Mouse (Mus musculus) C2C12 (cell line): ENCODE measurements at regions not wholly inside any gene's neighbourhood (a gene's known extent, or its start where the extent isn't known, plus 50 kb on each side); places are given as distances from the start of the nearest gene placed in this dataset.

Source experiments
- H3K27me3 ChIP-seq: one replicate; pipeline ENCODE4 v1.6.1; 2011; ENCODE audit not compliant: control insufficient read depth, insufficient read depth, insufficient read length
- H3K36me3 ChIP-seq: one replicate; pipeline ENCODE4 v1.6.1; 2011; ENCODE audit not compliant: control insufficient read depth, insufficient read depth
- H3K4me3 ChIP-seq: one replicate; pipeline ENCODE4 v1.5.1; 2011; ENCODE audit warnings: mild to moderate bottlenecking, control low read depth; ENCODE audit not compliant: poor library complexity, insufficient read depth, severe bottlenecking
- H3K79me2 ChIP-seq: one replicate; pipeline ENCODE4 v1.6.1; 2011; ENCODE audit not compliant: control insufficient read depth, insufficient read depth
- H3K79me3 ChIP-seq: one replicate; pipeline ENCODE4 v1.6.1; 2011; ENCODE audit warnings: low read depth, control low read depth
- H3ac ChIP-seq: one replicate; pipeline ENCODE3; 2011; ENCODE audit warnings: low read depth; ENCODE audit not compliant: control insufficient read depth, insufficient read length
- CEBPB ChIP-seq: IDR thresholded peaks from one replicate; pipeline ENCODE4 v1.6.1; 2011; ENCODE audit warnings: low read depth, mild to moderate bottlenecking, control low read depth, moderate library complexity
- CTCF ChIP-seq: IDR thresholded peaks from one replicate; pipeline ENCODE4 v1.5.1; 2011; ENCODE audit not compliant: control insufficient read depth, insufficient read depth, insufficient read length
- FOSL1 ChIP-seq: IDR thresholded peaks from one replicate; pipeline ENCODE4 v1.8.0; 2011; ENCODE audit warnings: mild to moderate bottlenecking, low read length; ENCODE audit not compliant: poor library complexity, insufficient read depth, severe bottlenecking
- MAX ChIP-seq: IDR thresholded peaks from one replicate; pipeline ENCODE4 v1.6.1; 2011; ENCODE audit warnings: mild to moderate bottlenecking, control low read depth
- MYOD1 ChIP-seq: IDR thresholded peaks from one replicate; pipeline ENCODE4 v1.6.1; 2011; ENCODE audit warnings: low read depth; ENCODE audit not compliant: control insufficient read depth, insufficient read length
- MYOG ChIP-seq: IDR thresholded peaks from one replicate; pipeline ENCODE4 v1.6.1; 2011; ENCODE audit not compliant: control insufficient read depth, insufficient read length; ENCODE audit errors: extremely low read depth
- USF1 ChIP-seq: IDR thresholded peaks from one replicate; pipeline ENCODE4 v1.6.1; 2011; ENCODE audit warnings: low read depth, mild to moderate bottlenecking, control low read depth, moderate library complexity

DNA sequence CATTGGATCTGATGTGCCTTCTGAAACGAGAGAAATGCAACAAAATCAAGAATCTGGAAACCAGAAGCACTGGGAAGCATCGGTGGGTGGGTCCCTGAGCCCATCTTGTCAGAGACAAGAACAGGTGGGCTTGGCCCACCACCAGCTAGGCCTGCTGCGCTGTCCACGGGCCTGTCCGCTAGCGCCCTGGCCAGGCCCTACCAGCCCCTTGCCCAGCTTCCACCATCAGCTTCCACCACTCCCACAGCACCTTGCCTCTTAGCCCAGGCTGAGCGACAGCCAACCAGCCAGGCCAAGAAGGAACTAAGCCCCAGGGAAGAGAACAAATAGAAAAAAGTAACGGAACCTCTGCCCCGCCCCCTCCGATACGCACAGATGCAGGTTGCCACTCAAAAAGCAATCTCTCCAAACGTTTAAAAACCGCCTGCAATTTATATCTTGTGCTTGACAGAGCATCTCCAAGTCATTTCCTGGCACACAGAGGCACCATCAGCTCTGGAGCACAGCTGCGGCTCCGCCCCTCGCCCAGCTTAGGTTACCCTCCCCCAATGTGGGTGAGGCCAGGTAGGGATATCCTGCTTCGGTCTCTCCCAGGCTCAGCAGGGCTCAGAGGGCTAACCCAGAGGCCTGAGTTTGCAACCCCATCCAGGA lies 95.1 kb upstream of the Csf3r start:
- Histone ChIP-seq H3K36me3 (no peaks in the 10 kb centered on the region), H3K4me3 (no peak overlapping the region), H3K27me3 (peaks cover 57% of the 10 kb centered on the region), H3ac (no peak overlapping the region), H3K79me3 (no peaks in the 10 kb centered on the region), H3K79me2 (no peaks in the 10 kb centered on the region)
- no peak for TF ChIP-seq FOSL1
- no peak for TF ChIP-seq MAX
- TF ChIP-seq USF1: no peak
- no peak for TF ChIP-seq CEBPB
- no peak for TF ChIP-seq MYOD1
- no peak for TF ChIP-seq MYOG
- no peak for TF ChIP-seq CTCF

DNA sequence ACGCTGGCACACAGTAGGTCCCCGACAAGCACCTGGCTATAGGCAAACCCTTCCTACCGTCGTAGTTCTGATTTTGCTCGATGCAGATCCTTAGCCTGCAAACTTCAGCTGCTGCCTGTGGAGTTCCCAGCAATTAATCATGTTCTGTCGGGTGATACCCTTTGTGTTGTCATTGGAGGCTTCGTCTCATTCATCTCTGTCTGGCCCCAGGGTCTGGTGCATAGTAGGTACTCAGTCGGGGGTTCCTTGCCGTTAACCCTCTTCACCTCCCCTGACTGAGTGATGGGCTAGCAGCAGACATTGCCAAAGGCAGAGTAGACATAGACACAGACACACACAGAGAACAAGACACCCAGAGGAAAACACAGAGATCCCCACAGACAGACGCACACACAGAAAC lies 93.6 kb upstream of the Csf3r start:
- no peak overlapping the region for H3K4me3 ChIP-seq
- H3K79me2 ChIP-seq: no peaks in the 10 kb centered on the region
- H3K27me3 ChIP-seq: peaks cover 53% of the 10 kb centered on the region
- TF ChIP-seq CEBPB (no peak), MYOD1 (no peak), CTCF (no peak), FOSL1 (no peak), MYOG (no peak), USF1 (no peak), MAX (no peak)
- H3K79me3 ChIP-seq: no peaks in the 10 kb centered on the region
- H3ac ChIP-seq: no peak overlapping the region
- no peaks in the 10 kb centered on the region for H3K36me3 ChIP-seq

DNA sequence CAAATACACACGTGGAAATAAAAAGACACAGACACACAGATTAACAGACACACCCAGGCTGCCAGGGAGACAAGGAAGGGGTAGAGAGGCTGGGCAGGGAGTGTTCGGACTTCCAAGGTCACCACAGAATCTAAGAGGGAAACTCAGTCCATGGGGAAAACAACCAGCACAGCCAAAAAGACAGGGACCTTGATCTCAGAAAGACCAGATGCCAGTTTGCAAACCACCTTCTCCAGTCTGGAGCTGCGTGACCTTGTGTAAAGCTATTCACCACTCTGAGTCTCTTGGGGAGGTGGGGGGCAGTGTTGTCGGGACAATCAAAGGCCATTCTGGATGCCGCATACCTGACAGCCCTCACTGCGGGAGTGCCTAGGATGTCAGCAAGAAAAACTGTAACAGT lies 93.0 kb upstream of the Csf3r start:
- TF ChIP-seq MYOG: no peak
- TF ChIP-seq CEBPB: no peak
- TF ChIP-seq USF1: no peak
- H3K79me3 ChIP-seq: no peaks in the 10 kb centered on the region
- no peaks in the 10 kb centered on the region for H3K79me2 ChIP-seq
- no peaks in the 10 kb centered on the region for H3K36me3 ChIP-seq
- no peak overlapping the region for H3K4me3 ChIP-seq
- H3ac ChIP-seq: no peak overlapping the region
- H3K27me3 ChIP-seq: peaks cover 50% of the 10 kb centered on the region

DNA sequence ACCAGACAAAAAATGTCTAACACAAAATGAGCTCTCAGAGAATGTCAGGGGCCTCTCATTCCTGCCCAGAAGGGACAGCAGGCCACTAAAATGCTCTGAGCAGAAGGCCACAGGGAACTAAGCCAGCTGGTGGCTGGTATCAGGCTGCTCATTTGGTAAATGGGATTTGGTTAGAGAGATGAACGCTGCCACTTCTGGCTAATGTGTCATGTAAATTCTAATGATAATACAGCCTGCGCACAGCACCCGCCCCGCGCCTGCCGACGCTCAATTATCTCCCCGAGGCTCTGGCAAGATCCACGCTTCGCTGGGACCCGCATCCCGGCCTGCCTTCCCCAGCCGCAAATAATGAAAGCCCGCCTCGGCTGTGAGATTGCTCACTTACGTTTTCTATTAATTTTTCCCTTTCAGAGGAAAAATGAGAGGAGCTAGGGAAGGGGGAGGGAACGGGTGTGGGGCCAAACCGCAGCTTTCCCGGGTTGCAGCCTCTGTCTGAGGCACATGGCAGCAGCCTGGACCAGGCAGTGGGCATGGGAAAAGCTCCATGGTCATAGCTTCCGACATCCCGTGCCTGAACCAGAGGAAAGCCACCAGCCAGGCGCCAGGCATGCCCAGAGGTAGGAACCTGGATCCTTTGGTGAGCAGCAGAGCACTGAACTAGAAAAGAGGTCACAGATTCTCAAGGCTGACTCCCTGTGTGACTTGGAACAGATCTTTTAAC lies 92.2 kb upstream of the Csf3r start:
- H3K4me3 ChIP-seq: no peak overlapping the region
- H3K79me2 ChIP-seq: no peaks in the 10 kb centered on the region
- H3ac ChIP-seq: no peak overlapping the region
- no peaks in the 10 kb centered on the region for H3K36me3 ChIP-seq
- TF ChIP-seq FOSL1 (no peak), CEBPB (no peak), USF1 (no peak), MAX (no peak), CTCF (no peak), MYOD1 (no peak), MYOG (no peak)
- no peaks in the 10 kb centered on the region for H3K79me3 ChIP-seq
- H3K27me3 ChIP-seq: peaks cover 58% of the 10 kb centered on the region

DNA sequence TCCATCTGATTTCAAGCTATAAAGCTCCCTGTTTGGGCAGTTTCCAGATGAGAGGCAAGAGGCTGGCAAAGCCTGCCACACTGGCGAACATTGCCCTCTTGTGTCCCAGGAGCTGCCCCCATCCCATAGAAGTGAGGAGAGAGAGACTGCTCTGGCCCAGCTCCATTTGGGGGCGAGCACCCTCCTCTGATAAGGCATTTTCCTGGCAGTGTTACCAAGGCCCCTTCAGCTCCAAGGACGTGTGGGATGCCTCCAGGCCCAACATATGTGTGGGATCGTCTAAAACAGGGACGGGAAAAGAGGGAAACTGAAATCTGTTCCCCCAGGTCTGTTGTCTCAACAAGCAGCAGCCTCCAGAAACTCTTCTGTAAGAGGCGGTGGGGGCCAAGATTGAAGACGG lies 88.0 kb upstream of the Csf3r start:
- no peak for TF ChIP-seq USF1
- TF ChIP-seq FOSL1: no peak
- TF ChIP-seq CTCF: no peak
- TF ChIP-seq CEBPB: no peak
- TF ChIP-seq MAX: no peak
- TF ChIP-seq MYOG: no peak
- no peak for TF ChIP-seq MYOD1
- H3K27me3 ChIP-seq: peaks cover 46% of the 10 kb centered on the region
- H3ac ChIP-seq: no peak overlapping the region
- H3K36me3 ChIP-seq: no peaks in the 10 kb centered on the region
- H3K4me3 ChIP-seq: no peak overlapping the region
- no peaks in the 10 kb centered on the region for H3K79me2 ChIP-seq
- no peaks in the 10 kb centered on the region for H3K79me3 ChIP-seq

DNA sequence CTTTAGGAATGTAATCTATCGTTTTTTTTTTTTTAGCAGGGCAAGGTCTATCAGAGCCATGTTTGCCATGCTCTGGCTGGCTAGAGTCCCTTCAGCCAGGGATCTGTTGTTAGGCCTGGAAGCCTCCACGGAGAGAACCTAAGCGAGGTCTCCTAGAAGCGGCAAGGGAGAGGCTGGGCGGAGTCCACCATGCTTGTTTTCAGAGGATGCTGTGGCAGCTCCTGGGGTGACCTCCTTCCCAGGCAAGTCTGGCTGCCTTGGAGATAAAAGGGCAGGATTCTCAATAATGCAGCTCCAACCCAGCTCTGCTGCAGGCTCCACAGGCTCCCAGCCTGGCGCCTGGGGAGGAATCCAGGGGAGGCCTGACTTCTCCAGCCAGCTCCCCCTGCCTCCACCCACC lies 86.2 kb upstream of the Csf3r start:
- Histone ChIP-seq H3K27me3 (peaks cover 37% of the 10 kb centered on the region), H3ac (no peak overlapping the region), H3K79me3 (no peaks in the 10 kb centered on the region), H3K36me3 (no peaks in the 10 kb centered on the region), H3K79me2 (no peaks in the 10 kb centered on the region), H3K4me3 (no peak overlapping the region)
- TF ChIP-seq MYOD1: no peak
- TF ChIP-seq FOSL1: no peak
- no peak for TF ChIP-seq CEBPB
- no peak for TF ChIP-seq MYOG
- no peak for TF ChIP-seq MAX
- TF ChIP-seq CTCF: no peak
- no peak for TF ChIP-seq USF1
